Mouse (Mus musculus) right cerebral cortex, postnatal 10 days (tissue): ENCODE results near the gene Pstpip1.

Experiments used
- DNase-seq, 2 experiments: peaks; one replicate each; pipeline ENCODE4 v3.0.0; 2021; ENCODE audit warnings: low spot score in 2 of 2

Gene Pstpip1

GRCm38 (mm10) chr9:56089778-56090520, at the start of gene Pstpip1:
Pstpip1 (plus strand) TSS chr9:56089962.
- peak; percentile 79 to 82 for DNase-seq

GRCm38 (mm10) chr9:56041372-56042180, 48.2 kb upstream of the Pstpip1 start, which contains the start of gene Rcn2:
Rcn2 (plus strand) TSS chr9:56041845.
- peak; percentile 97 for DNase-seq

GRCm38 (mm10) chr9:56042181-56042621, 47.6 kb upstream of the Pstpip1 start:
- no peak for DNase-seq

- DNase-seq, result no peak
These were observed 36.0 kb upstream of the Pstpip1 start for GRCm38 (mm10) chr9:56053796-56054195.

GRCm38 (mm10) chr9:56056147-56056546, 33.6 kb upstream of the Pstpip1 start:
- no peak for DNase-seq

- DNase-seq, result no peak
These were observed 27.4 kb upstream of the Pstpip1 start for GRCm38 (mm10) chr9:56062336-56062735.

GRCm38 (mm10) chr9:56065011-56065410, 24.8 kb upstream of the Pstpip1 start:
- no peak for DNase-seq

- DNase-seq, result no peak
These were observed 21.8 kb upstream of the Pstpip1 start for GRCm38 (mm10) chr9:56067964-56068363.

- no peak for DNase-seq
These were observed 21.1 kb upstream of the Pstpip1 start for GRCm38 (mm10) chr9:56068630-56069029.

GRCm38 (mm10) chr9:56072861-56073260, 16.9 kb upstream of the Pstpip1 start:
- DNase-seq, result no peak

GRCm38 (mm10) chr9:56074863-56075262, 14.9 kb upstream of the Pstpip1 start:
- no peak for DNase-seq

- DNase-seq, result peak; percentile 78 to 82
These were observed 14.5 kb upstream of the Pstpip1 start for GRCm38 (mm10) chr9:56075264-56075663.

GRCm38 (mm10) chr9:56075901-56076620, 13.7 kb upstream of the Pstpip1 start:
- peak in 1 of 2 experiments; percentile 49 for DNase-seq

GRCm38 (mm10) chr9:56079587-56079986, 10.2 kb upstream of the Pstpip1 start:
- DNase-seq, result no peak

GRCm38 (mm10) chr9:56086524-56086923, 3.2 kb upstream of the Pstpip1 start:
- no peak for DNase-seq

- no peak for DNase-seq
These were observed 924 bp downstream of the Pstpip1 start for GRCm38 (mm10) chr9:56090546-56091225.

- no peak for DNase-seq
These were observed 2.3 kb downstream of the Pstpip1 start for GRCm38 (mm10) chr9:56092102-56092501.

- DNase-seq, result no peak
These were observed 8.0 kb downstream of the Pstpip1 start for GRCm38 (mm10) chr9:56097584-56098298.

- DNase-seq, result no peak
These were observed 10.3 kb downstream of the Pstpip1 start for GRCm38 (mm10) chr9:56100041-56100522.

GRCm38 (mm10) chr9:56101022-56101421, 11.3 kb downstream of the Pstpip1 start:
- DNase-seq, result no peak

GRCm38 (mm10) chr9:56104921-56105320, 15.2 kb downstream of the Pstpip1 start:
- DNase-seq, result no peak
